ENCODE assay signal across 19 mouse cellular contexts in genomic region chr1:139038620-139039019, GRCm38 (mm10).
DNase-seq lines count a peak whose midpoint lies in the region; ATAC-seq lines count a peak whose summit lies in the region.
"Had no signal": no experiment of that assay in that cellular context is flagged by ENCODE, and none has a peak within 500 bp of the region (broad histone marks: within the 10 kb centered on the region; RNA-seq: fewer than 3 reads in every experiment).

No protein-coding gene starts in this region.

- H3K4me3 ChIP-seq in forebrain, embryonic 11.5 days (ENCODE audit: low read depth, low read length): no peak overlapping the region
- no peak overlapping the region for H3K4me3 ChIP-seq in forebrain, embryonic 12.5 days (replicated peaks)
- no peak overlapping the region for H3K4me3 ChIP-seq in midbrain, embryonic 14.5 days (replicated peaks; ENCODE audit: low read depth, low read length)
- no peak overlapping the region for H3K4me3 ChIP-seq in midbrain, embryonic 10.5 days
- H3K4me3 ChIP-seq in midbrain, embryonic 16.5 days (ENCODE audit: low read depth, low read length): no peak overlapping the region
- H3K4me3 ChIP-seq: embryonic facial prominence, embryonic 13.5 days; embryonic facial prominence, embryonic 15.5 days; erythroblast, embryonic 14.5 days; forebrain, embryonic 13.5 days had no signal

- no peaks in the 10 kb centered on the region; the same call in 1 of the 2 replicates for H3K4me1 ChIP-seq in forebrain, embryonic 11.5 days (replicated peaks; ENCODE audit: control insufficient read depth, insufficient read depth, low read length)
- peaks cover 19% of the 10 kb centered on the region for H3K4me1 ChIP-seq in forebrain, embryonic 12.5 days
- H3K4me1 ChIP-seq in midbrain, embryonic 14.5 days (ENCODE audit: control insufficient read depth, insufficient read depth, low read length): peaks cover 12% of the 10 kb centered on the region
- peaks cover 25% of the 10 kb centered on the region for H3K4me1 ChIP-seq in midbrain, embryonic 10.5 days
- H3K4me1 ChIP-seq in midbrain, embryonic 16.5 days (ENCODE audit: control insufficient read depth, insufficient read depth, low read length): peaks cover 7% of the 10 kb centered on the region; the same call in 1 of the 2 replicates
- H3K4me1 ChIP-seq: embryonic facial prominence, embryonic 13.5 days; embryonic facial prominence, embryonic 15.5 days had no signal

- DNase-seq in forebrain, embryonic 11.5 days (ENCODE audit: low spot score): no peak
- peak; percentile 52 for DNase-seq in midbrain, embryonic 14.5 days
- DNase-seq in midbrain, embryonic 10.5 days (ENCODE audit: low spot score): no peak
- no peak for DNase-seq in lung, postnatal 14 days
- DNase-seq: adrenal gland, adult 2 months; adrenal gland, postnatal 10 days; adrenal gland, postnatal 25 days; cerebellum, adult 11 months; cerebellum, adult 18-20 months; cerebellum, adult 8-10 months; cerebellum, adult 9-11 months; cerebellum, postnatal 14 days; cerebellum, postnatal 36 days had no signal

- no peaks in the 10 kb centered on the region for H3K27me3 ChIP-seq in forebrain, embryonic 11.5 days (ENCODE audit: control insufficient read depth, insufficient read depth, low read length)
- H3K27me3 ChIP-seq in forebrain, embryonic 12.5 days: no peaks in the 10 kb centered on the region
- no peaks in the 10 kb centered on the region for H3K27me3 ChIP-seq in midbrain, embryonic 14.5 days (ENCODE audit: control insufficient read depth, insufficient read depth, low read length)
- H3K27me3 ChIP-seq in midbrain, embryonic 10.5 days (ENCODE audit: low read depth, poor library complexity, severe bottlenecking): no peaks in the 10 kb centered on the region
- no peaks in the 10 kb centered on the region for H3K27me3 ChIP-seq in midbrain, embryonic 16.5 days (ENCODE audit: control insufficient read depth, insufficient read depth, low read depth, low read length)
- H3K27me3 ChIP-seq: embryonic facial prominence, embryonic 13.5 days; embryonic facial prominence, embryonic 15.5 days; forebrain, embryonic 13.5 days had no signal

- 45% methylated on average over 3 of the region's 3 CpGs for WGBS in forebrain, embryonic 11.5 days
- WGBS in forebrain, embryonic 12.5 days: 50% methylated on average over 3 of the region's 3 CpGs
- WGBS in midbrain, embryonic 14.5 days: 50% methylated on average over 3 of the region's 3 CpGs
- 59% methylated on average over 3 of the region's 3 CpGs for WGBS in midbrain, embryonic 10.5 days
- WGBS in midbrain, embryonic 16.5 days: 51% methylated on average over 3 of the region's 3 CpGs

- H3K9ac ChIP-seq in forebrain, embryonic 11.5 days (ENCODE audit: low read length): no peak overlapping the region
- no peak overlapping the region for H3K9ac ChIP-seq in forebrain, embryonic 12.5 days
- H3K9ac ChIP-seq in midbrain, embryonic 14.5 days (replicated peaks; ENCODE audit: low read length): no peak overlapping the region
- no peak overlapping the region for H3K9ac ChIP-seq in midbrain, embryonic 16.5 days (ENCODE audit: low read depth, low read length)
- H3K9ac ChIP-seq: embryonic facial prominence, embryonic 13.5 days; embryonic facial prominence, embryonic 15.5 days; forebrain, embryonic 13.5 days had no signal

- no peak overlapping the region for H3K4me2 ChIP-seq in forebrain, embryonic 11.5 days (ENCODE audit: low read depth, low read length, severe bottlenecking)
- H3K4me2 ChIP-seq in forebrain, embryonic 12.5 days: no peak overlapping the region
- no peak overlapping the region for H3K4me2 ChIP-seq in midbrain, embryonic 14.5 days (ENCODE audit: low read length)
- no peak overlapping the region for H3K4me2 ChIP-seq in midbrain, embryonic 16.5 days (ENCODE audit: low read length)
- H3K4me2 ChIP-seq: embryonic facial prominence, embryonic 13.5 days; embryonic facial prominence, embryonic 15.5 days; forebrain, embryonic 13.5 days had no signal

- ATAC-seq in forebrain, embryonic 11.5 days (replicated peaks; ENCODE audit: low FRiP score): 0 out of 2 replicates have a peak, but pooled peaks have one; percentile 35
- ATAC-seq in forebrain, embryonic 12.5 days (ENCODE audit: low FRiP score): no peak
- ATAC-seq in midbrain, embryonic 14.5 days (ENCODE audit: low FRiP score, low TSS enrichment): peak; percentile 67; the same call in 1 of the 2 replicates
- ATAC-seq in midbrain, embryonic 16.5 days: peak; percentile 71; the same call in 1 of the 2 replicates

- no peaks in the 10 kb centered on the region for H3K36me3 ChIP-seq in forebrain, embryonic 11.5 days (ENCODE audit: control insufficient read depth, insufficient read depth, low read length)
- H3K36me3 ChIP-seq in forebrain, embryonic 12.5 days (replicated peaks): no peaks in the 10 kb centered on the region
- H3K36me3 ChIP-seq in midbrain, embryonic 14.5 days (ENCODE audit: control insufficient read depth, insufficient read depth, low read length): no peaks in the 10 kb centered on the region
- no peaks in the 10 kb centered on the region for H3K36me3 ChIP-seq in midbrain, embryonic 10.5 days
- H3K36me3 ChIP-seq in midbrain, embryonic 16.5 days (ENCODE audit: control insufficient read depth, insufficient read depth, low read length): no peaks in the 10 kb centered on the region
- H3K36me3 ChIP-seq: embryonic facial prominence, embryonic 13.5 days; embryonic facial prominence, embryonic 15.5 days had no signal

- no peak overlapping the region for H3K27ac ChIP-seq in forebrain, embryonic 11.5 days (ENCODE audit: low read depth, low read length)
- H3K27ac ChIP-seq in forebrain, embryonic 12.5 days: no peak overlapping the region
- no peak overlapping the region for H3K27ac ChIP-seq in midbrain, embryonic 14.5 days (replicated peaks; ENCODE audit: low read depth, low read length)
- H3K27ac ChIP-seq in midbrain, embryonic 10.5 days (replicated peaks): no peak overlapping the region; the same call in 1 of the 2 replicates
- no peak overlapping the region for H3K27ac ChIP-seq in midbrain, embryonic 16.5 days (ENCODE audit: low read length)
- H3K27ac ChIP-seq: embryonic facial prominence, embryonic 13.5 days; embryonic facial prominence, embryonic 15.5 days had no signal

- no peaks in the 10 kb centered on the region for H3K9me3 ChIP-seq in forebrain, embryonic 11.5 days (ENCODE audit: control insufficient read depth, low read length)
- H3K9me3 ChIP-seq in forebrain, embryonic 12.5 days: no peaks in the 10 kb centered on the region
- H3K9me3 ChIP-seq in midbrain, embryonic 14.5 days (ENCODE audit: control insufficient read depth, low read length): no peaks in the 10 kb centered on the region
- H3K9me3 ChIP-seq in midbrain, embryonic 10.5 days (replicated peaks): no peaks in the 10 kb centered on the region
- H3K9me3 ChIP-seq in midbrain, embryonic 16.5 days (replicated peaks; ENCODE audit: control insufficient read depth, low read length, poor library complexity, severe bottlenecking): no peaks in the 10 kb centered on the region
- H3K9me3 ChIP-seq: embryonic facial prominence, embryonic 13.5 days; embryonic facial prominence, embryonic 15.5 days; forebrain, embryonic 13.5 days had no signal
